Mouse (Mus musculus) embryonic facial prominence, embryonic 13.5 days (tissue): ENCODE results near the gene Gm49320. TPM values are rescaled to one million over a fixed set of nuclear protein-coding genes. Genes with fewer than 3 reads are reported as not detected.
A peak's percentile ranks its signal among the peaks of the same experiment; 100 is the strongest.

ENCODE experiments used
- ATAC-seq: fragments of 200-750 bp; cut with Nextera tagmentation; 2 replicates; pipeline ENCODE4 v1.8.0; 2017; ENCODE audit warnings: low read depth; ENCODE audit not compliant: insufficient number of reproducible peaks, insufficient read depth, low FRiP score, low TSS enrichment
- H3K27ac ChIP-seq: fragments of 300-500 bp; sonication (generic); 2 replicates; pipeline ENCODE4 v1.5.1; 2015; ENCODE audit warnings: moderate library complexity, mild to moderate bottlenecking, inconsistent platforms
- H3K27me3 ChIP-seq: fragments of 300-500 bp; sonication (generic); 2 replicates; pipeline ENCODE4 v1.6.1; 2015; ENCODE audit warnings: mild to moderate bottlenecking, inconsistent platforms
- H3K36me3 ChIP-seq: fragments of 300-500 bp; sonication (generic); 2 replicates; pipeline ENCODE4 v1.6.1; 2015; ENCODE audit warnings: mild to moderate bottlenecking, inconsistent platforms
- H3K4me1 ChIP-seq: fragments of 300-500 bp; sonication (generic); 2 replicates; pipeline ENCODE4 v1.6.1; 2015; ENCODE audit warnings: inconsistent platforms
- H3K4me2 ChIP-seq: fragments of 300-500 bp; sonication (generic); 2 replicates; pipeline ENCODE4 v1.6.1; 2015; ENCODE audit warnings: moderate library complexity, mild to moderate bottlenecking, inconsistent platforms
- H3K4me3 ChIP-seq: fragments of 300-500 bp; sonication (generic); 2 replicates; pipeline ENCODE4 v1.5.1; 2015; ENCODE audit warnings: mild to moderate bottlenecking, inconsistent platforms
- H3K9ac ChIP-seq: fragments of 300-500 bp; sonication (generic); 2 replicates; pipeline ENCODE4 v1.6.1; 2015; ENCODE audit warnings: mild to moderate bottlenecking, inconsistent platforms
- H3K9me3 ChIP-seq: fragments of 300-500 bp; sonication (generic); 2 replicates; pipeline ENCODE4 v1.6.1; 2016; ENCODE audit warnings: inconsistent platforms
- WGBS: fragments of 180-500 bp; shearing (Covaris S2); methylation state at CpG from one replicate; pipeline ENCODE4 v1.1.7; 2015; ENCODE audit warnings: mixed read lengths; 5-methylcytosine and 5-hydroxymethylcytosine counted together
- polyA plus RNA-seq: library from polyadenylated mRNA; unstranded; fragments of >200 nt; fragmentation: Nextera tagmentation; extraction: Ambion mirVana; gene quantifications from 2 replicates; pipeline ENCODE4 v1.2.1, GENCODE M21; 2015

Gm49320 gene
- polyA plus RNA-seq = 1.8 and 2.0 TPM in 2 replicates

DNA sequence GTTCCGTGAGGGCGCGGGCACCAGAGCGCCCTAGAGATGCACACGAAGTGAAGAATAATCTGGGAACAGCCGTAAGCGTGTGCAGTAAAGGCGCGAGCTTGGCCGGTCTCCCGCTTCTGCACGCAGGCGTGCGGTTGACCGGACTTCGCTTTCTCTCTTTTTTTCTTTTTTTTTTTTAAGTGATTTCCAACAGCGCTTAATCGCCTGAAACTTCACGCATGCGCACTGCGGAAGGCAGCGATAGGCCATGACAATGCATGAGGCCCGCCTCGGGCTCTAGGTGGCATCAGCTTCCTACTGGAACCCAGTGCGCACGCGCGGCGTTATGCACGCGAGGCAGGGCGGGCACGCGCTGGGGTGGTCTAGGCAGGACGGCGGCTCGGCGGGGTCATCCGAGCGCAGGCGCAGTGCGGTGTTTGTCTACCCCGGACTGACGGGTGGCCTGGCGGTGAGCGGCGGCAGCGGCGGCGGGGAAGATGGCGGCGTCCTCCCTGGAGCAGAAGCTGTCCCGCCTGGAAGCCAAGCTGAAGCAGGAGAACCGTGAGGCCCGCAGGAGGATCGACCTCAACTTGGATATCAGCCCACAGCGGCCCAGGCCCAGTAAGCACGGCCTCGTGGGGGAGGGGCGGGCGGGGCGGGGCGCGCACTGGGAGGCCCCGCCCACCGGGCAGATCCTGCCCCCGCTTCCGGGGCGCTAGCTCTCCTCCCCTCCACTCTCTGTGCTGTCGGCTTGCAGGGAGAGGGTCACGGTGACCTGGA is at the start of gene Gm49320, which contains the start of gene Map2k7:
Gm49320 (plus strand) TSS at position 432 of the 759 bp plus-strand sequence.
Map2k7 (plus strand) TSS at position 307 of the 759 bp plus-strand sequence.
- ATAC-seq = peak; percentile 93
- H3K36me3 ChIP-seq = peaks cover 20% of the 10 kb centered on the region
- H3K4me1 ChIP-seq = peaks cover 25% of the 10 kb centered on the region
- H3K27me3 ChIP-seq = no peaks in the 10 kb centered on the region
- H3K4me3 ChIP-seq = peak within 1 kb of the TSS; percentile 79
- no peaks in the 10 kb centered on the region for H3K9me3 ChIP-seq
- peak within 1 kb of the TSS; percentile 85 for H3K9ac ChIP-seq
- H3K4me2 ChIP-seq = peak within 1 kb of the TSS; percentile 89
- WGBS = 0% methylated on average over 62 of the region's 71 CpGs
- H3K27ac ChIP-seq = peak within 1 kb of the TSS; percentile 97

DNA sequence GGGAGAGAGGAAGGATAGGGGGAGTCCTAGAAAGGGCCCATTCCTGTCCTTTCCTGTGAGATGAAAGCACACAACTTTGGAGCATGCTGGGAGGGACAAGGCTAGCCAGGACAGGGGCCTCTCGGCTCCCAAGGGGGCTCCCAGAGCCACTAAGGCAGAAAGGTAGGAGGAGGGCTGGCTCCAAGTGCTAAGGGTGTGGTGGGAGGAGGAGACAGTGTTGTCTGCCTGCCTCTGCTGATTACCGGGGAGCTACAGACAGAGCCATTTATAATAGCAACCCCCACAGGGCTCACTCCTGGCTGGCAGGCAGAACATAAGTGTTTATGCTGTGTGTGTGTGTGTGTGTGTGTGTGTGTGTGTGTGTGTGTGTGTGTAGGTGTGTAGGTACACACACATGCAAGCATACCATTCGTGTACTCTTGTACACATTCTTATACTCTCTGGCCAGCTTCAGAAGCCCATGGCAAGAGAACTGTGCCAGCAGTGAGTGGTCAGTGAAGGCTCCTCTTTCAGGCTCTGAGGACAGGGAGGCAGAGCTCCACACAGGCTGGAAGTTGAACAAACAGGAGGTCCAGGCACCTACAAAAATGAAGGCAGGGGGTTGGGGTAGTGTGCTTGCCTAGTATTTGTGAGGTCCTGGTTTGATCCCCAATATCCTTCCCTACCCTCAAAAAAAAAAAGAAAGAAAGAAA is 49.5 kb upstream of the Gm49320 start:
- Histone ChIP-seq H3K9ac (no peak overlapping the region), H3K4me2 (no peak overlapping the region), H3K27me3 (no peaks in the 10 kb centered on the region), H3K36me3 (peaks cover 53% of the 10 kb centered on the region), H3K9me3 (no peaks in the 10 kb centered on the region), H3K4me1 (peaks cover 10% of the 10 kb centered on the region), H3K4me3 (no peak overlapping the region), H3K27ac (no peak overlapping the region)
- ATAC-seq = no peak
- WGBS = 34% methylated on average over 3 of the region's 3 CpGs

DNA sequence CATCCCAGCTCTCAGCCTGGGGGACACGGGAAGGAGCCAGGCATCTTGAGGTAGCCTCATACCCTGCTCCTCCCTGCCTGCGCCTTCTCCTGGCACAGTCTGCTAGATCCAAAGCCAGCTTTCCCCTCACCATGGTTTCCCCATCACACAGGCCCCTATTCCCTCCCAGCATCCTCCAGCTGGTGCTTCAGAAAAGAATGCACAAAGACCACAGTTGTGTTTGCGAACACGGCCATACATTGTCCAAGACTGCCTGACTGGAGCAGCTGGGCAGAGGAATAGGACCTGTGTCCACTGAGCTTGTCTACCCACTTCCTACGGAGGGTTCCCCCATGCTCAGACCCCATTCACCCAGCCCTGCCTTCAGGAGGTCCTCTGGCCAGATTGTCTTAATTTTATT is 46.4 kb upstream of the Gm49320 start:
- Histone ChIP-seq H3K9me3 (no peaks in the 10 kb centered on the region), H3K36me3 (peaks cover 42% of the 10 kb centered on the region), H3K4me2 (no peak overlapping the region), H3K27me3 (no peaks in the 10 kb centered on the region), H3K9ac (no peak overlapping the region), H3K27ac (peak overlapping the region; percentile 58; the same call in 1 of the 2 replicates), H3K4me1 (peaks cover 10% of the 10 kb centered on the region), H3K4me3 (no peak overlapping the region)
- no peak for ATAC-seq
- 53% methylated on average over 5 of the region's 5 CpGs for WGBS

DNA sequence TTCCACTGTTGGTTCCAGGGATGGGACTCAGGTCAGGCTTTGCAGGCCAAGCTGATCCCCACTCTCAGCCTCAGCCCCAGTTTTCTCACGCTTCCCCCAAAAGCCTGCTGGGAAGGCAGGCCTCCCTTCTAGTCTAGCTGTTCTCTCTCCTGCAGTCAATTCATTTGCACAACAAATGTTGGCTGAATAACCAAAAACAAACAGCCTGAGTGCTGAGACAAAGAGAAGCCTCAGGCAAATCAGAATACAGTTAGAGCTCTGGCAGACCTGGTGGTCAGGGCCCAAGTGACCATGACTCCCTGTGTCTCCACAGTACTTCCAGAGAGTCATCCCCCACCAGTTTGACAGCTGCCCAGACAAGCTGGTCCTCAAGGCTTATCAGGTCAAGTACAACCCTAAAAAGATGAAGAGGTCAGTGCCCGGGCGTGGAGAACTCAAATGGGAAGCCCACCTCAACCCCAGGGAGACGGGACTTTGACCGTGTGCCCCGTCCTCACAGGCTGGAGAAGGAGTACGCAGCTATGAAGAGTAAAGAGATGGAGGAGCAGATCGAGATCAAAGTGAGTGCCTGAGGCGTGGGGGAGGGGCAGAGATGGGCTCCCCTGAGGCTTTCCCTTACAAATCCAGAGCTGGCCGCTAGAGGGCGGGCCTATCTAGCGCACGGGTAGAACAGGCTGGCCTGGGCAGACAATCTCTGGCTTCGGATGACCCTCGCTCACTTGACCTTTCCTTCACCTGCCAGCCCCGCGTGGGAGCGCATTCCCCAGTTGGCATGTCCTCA is 45.7 kb upstream of the Gm49320 start:
- 9% methylated on average over 18 of the region's 18 CpGs for WGBS
- Histone ChIP-seq H3K4me1 (peaks cover 10% of the 10 kb centered on the region), H3K27ac (peak overlapping the region; percentile 58; the same call in 1 of the 2 replicates), H3K27me3 (no peaks in the 10 kb centered on the region), H3K4me3 (no peak overlapping the region), H3K4me2 (peak overlapping the region; percentile 30), H3K9me3 (no peaks in the 10 kb centered on the region), H3K9ac (no peak overlapping the region), H3K36me3 (peaks cover 40% of the 10 kb centered on the region)
- peak; percentile 65 for ATAC-seq

DNA sequence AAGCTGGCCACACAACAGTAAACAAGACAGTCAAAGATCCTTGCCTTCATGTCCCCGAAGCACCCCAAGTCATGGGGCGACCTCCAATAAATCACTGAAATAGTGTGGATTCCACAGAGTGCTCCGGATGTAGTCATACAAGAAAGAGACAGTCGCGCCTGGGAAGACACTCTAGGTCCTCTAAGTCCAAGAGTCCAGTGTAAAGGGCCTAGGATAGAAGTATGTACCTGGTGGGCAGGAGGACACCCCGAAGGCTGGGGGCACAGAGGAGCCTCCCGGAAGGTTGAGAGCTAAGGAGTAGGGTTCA is 45.1 kb upstream of the Gm49320 start:
- peaks cover 35% of the 10 kb centered on the region for H3K36me3 ChIP-seq
- 54% methylated on average over 7 of the region's 7 CpGs for WGBS
- no peak overlapping the region for H3K9ac ChIP-seq
- no peak overlapping the region for H3K27ac ChIP-seq
- no peaks in the 10 kb centered on the region for H3K27me3 ChIP-seq
- ATAC-seq = no peak
- no peaks in the 10 kb centered on the region for H3K9me3 ChIP-seq
- H3K4me1 ChIP-seq = peaks cover 10% of the 10 kb centered on the region
- peak overlapping the region; percentile 30 for H3K4me2 ChIP-seq
- H3K4me3 ChIP-seq = no peak overlapping the region

DNA sequence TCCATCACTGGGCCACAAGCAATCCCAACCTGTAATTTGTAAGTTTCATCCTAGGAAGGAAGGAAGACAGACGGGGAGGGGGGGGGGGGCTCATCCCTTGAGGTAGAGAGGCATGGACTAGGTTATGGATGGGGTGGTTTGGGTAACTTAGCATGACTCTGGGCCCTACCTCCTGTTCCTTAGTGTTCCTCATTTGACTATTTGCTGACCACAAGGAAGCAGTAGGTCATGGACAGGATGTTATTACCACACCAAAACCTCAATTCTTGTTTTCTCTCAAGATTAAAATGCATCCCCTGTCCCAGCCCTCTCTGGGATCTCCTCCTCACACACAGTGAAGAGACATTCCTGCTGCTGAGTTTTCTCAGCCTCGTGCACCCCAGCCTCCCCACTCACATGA is 37.3 kb upstream of the Gm49320 start:
- Histone ChIP-seq H3K27ac (no peak overlapping the region), H3K36me3 (peaks cover 63% of the 10 kb centered on the region), H3K4me3 (no peak overlapping the region), H3K27me3 (peaks cover 29% of the 10 kb centered on the region), H3K4me1 (peaks cover 6% of the 10 kb centered on the region), H3K9me3 (no peaks in the 10 kb centered on the region), H3K4me2 (no peak overlapping the region), H3K9ac (no peak overlapping the region)
- no peak for ATAC-seq
- WGBS = 55% methylated on average over 2 of the region's 2 CpGs

DNA sequence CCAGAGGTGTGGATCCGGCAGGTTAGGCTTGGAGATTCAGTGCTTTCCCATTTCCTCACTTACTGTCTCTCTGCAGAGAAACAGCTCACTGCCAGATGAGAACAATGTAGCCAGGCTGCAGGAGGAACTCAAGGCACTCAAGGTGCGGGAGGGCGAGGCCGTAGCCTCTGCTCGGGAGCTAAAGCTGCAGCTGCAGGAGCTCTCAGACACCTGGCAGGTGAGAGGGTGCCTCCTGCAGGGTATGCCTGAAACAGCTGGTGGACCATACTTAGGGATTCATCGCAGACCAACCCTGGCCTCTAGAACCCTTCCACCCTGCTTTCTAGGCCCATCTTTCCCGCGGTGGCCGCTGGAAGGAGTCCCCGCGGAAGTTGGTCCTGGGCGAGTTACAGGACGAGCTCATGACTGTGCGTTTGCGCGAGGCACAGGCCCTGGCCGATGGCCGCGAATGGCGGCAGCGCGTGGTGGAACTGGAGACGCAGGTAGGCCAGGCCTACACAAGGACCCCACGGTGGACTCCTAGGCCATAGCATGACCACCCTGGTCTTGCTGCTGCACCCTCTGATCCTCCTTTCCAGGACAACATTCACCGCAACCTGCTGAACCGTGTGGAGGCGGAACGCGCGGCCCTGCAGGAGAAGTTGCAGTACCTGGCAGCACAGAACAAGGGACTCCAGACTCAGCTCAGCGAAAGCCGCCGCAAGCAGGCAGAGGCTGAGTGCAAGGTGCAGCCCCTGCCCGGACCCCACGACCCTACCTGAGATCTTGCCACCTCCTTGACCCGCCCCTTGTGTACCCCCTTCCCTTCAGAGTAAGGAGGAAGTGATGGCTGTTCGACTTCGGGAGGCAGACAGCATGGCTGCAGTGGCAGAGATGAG is 33.2 kb upstream of the Gm49320 start:
- H3K4me2 ChIP-seq = peak overlapping the region; percentile 36
- H3K9ac ChIP-seq = 0 out of 2 replicates have a peak overlapping the region, but pooled peaks have one; percentile 51
- no peak overlapping the region for H3K4me3 ChIP-seq
- H3K4me1 ChIP-seq = peaks cover 12% of the 10 kb centered on the region
- ATAC-seq = 0 out of 2 replicates have a peak, but pooled peaks have one; percentile 15
- peaks cover 74% of the 10 kb centered on the region for H3K36me3 ChIP-seq
- WGBS = 19% methylated on average over 38 of the region's 38 CpGs
- peaks cover 44% of the 10 kb centered on the region for H3K27me3 ChIP-seq
- H3K27ac ChIP-seq = no peak overlapping the region
- H3K9me3 ChIP-seq = 0 out of 2 replicates have a peak, but pooled peaks cover 5% of the 10 kb centered on the region

DNA sequence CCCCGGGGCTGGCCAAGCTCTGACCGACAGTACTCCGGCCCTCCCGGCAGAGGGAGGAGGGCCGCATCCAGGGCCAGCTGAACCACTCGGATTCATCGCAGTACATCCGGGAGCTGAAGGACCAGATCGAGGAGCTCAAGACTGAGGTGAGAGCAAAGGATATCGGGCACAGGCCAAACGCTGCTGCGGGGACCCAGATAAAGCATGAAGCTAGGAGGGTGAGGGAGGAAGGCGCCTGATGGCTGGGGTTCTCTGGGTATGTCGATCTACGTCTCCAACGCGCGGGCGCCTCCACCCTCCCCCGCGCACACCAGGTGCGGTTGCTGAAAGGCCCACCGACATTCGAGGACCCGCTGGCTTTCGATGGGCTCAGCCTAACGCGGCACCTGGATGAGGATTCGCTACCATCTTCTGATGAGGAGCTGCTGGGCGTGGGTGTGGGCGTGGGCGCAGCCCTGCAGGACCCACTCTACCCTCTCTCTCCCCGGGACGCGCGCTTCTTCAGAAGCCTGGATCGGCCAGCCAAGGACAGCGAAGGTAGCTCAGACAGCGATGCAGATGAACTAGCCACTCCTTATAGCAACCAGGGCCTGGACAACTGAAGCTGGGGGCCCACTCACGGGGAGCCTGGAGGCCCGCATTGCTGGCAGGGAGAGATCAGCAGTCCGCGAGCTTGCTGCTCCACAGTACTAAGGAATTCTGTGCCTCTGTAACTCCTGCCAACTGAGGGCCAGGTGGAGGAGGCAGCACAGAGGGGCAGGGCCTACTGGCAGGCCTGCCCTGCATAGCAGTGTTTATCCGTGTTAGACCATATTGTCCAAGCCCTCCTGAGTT is 32.3 kb upstream of the Gm49320 start:
- Histone ChIP-seq H3K9me3 (0 out of 2 replicates have a peak, but pooled peaks cover 5% of the 10 kb centered on the region), H3K4me3 (peak overlapping the region; percentile 6; the same call in 1 of the 2 replicates), H3K4me2 (peak overlapping the region; percentile 36), H3K9ac (peak overlapping the region; percentile 51; the same call in 1 of the 2 replicates), H3K4me1 (peaks cover 12% of the 10 kb centered on the region), H3K27ac (no peak overlapping the region), H3K36me3 (peaks cover 70% of the 10 kb centered on the region), H3K27me3 (peaks cover 44% of the 10 kb centered on the region)
- 17% methylated on average over 44 of the region's 44 CpGs for WGBS
- no peak for ATAC-seq

DNA sequence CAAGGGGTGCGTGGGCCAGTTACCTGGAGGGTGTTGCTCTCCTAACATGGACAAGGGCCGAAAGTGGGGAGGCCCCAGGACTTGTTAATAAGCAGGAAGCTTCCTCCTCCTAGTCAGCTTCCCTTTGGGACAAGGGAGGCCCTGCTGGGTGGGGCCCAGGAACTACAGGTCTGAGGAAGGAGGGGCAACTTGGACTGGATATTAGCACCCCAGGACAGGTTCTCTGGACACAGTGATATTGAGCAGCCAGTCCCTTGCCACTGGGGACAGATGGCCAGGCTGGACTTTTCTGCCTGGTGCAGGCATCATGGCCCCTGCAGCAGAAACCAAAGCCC is 31.7 kb upstream of the Gm49320 start:
- H3K27me3 ChIP-seq = peaks cover 44% of the 10 kb centered on the region
- H3K4me3 ChIP-seq = 0 out of 2 replicates have a peak overlapping the region, but pooled peaks have one; percentile 6
- ATAC-seq = no peak
- H3K36me3 ChIP-seq = peaks cover 69% of the 10 kb centered on the region
- 64% methylated on average over 2 of the region's 2 CpGs for WGBS
- peaks cover 12% of the 10 kb centered on the region for H3K4me1 ChIP-seq
- 0 out of 2 replicates have a peak, but pooled peaks cover 5% of the 10 kb centered on the region for H3K9me3 ChIP-seq
- no peak overlapping the region for H3K27ac ChIP-seq
- no peak overlapping the region for H3K4me2 ChIP-seq
- H3K9ac ChIP-seq = peak overlapping the region; percentile 51; the same call in 1 of the 2 replicates

DNA sequence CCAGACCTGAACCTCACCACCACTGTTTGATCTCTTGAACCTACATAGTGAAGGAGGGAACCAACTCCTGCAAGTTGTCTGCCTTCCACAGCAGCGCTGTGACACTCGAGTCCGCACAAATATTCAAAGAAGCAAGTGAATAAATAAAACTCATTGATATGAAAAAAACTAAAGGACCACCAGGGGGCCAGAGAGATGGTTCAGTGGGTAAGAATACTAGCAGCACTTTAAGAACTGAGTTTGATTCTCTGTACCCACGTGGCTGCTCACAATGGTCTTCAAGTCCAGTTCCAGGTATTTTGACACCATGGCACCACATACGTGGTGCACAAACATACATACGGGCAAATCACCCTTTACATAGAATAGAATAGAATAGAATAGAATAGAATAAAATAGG is 27.6 kb upstream of the Gm49320 start:
- 83% methylated on average over 6 of the region's 6 CpGs for WGBS
- Histone ChIP-seq H3K36me3 (peaks cover 29% of the 10 kb centered on the region), H3K27me3 (peaks cover 40% of the 10 kb centered on the region), H3K4me1 (peaks cover 31% of the 10 kb centered on the region), H3K27ac (no peak overlapping the region), H3K9ac (no peak overlapping the region), H3K4me2 (no peak overlapping the region), H3K4me3 (no peak overlapping the region), H3K9me3 (0 out of 2 replicates have a peak, but pooled peaks cover 5% of the 10 kb centered on the region)
- no peak for ATAC-seq
